Mouse (Mus musculus) heart, postnatal 14 days (tissue): ENCODE measurements around the gene Snrk. TPM values are rescaled to one million over a fixed set of nuclear protein-coding genes. Genes with fewer than 3 reads are reported as not detected.

Experiments
- DNase-seq, 2 experiments: peaks; one replicate each; pipeline ENCODE4 v3.0.0; 2021 to 2022
- intact Hi-C: fragments of 180-260 bp; cut with DNase I; formaldehyde crosslinking; loops from one replicate; pipeline ENCODE4 v1.15.1; 2025
- total RNA-seq, 2 experiments: library from RNA; stranded (reverse); gene quantifications; 2 replicates each; pipeline ENCODE4 v1.2.3; 2021

Snrk gene
- total RNA-seq, 2 experiments from 2014 or later = 173 to 206 TPM

DNA sequence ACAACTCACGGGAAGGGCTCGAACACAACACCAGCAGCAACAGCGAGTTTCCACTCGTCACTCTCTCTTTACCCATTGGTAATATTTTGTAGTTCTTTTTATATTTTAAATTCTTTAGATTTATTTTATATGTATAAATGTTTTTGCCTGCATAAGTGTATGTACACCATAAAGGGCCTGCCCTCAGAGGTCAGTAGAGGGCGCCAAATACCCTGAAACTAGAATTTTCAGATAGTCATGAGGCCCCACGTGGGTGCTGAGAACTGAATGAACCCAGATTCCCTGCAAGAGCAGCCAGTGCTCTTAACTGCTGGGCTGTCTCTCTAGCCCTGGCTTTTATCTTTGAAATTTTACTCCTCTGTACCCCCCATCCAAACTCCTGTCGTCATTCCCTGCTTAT, 87.4 kb downstream of the Snrk start:
- no peak for DNase-seq

DNA sequence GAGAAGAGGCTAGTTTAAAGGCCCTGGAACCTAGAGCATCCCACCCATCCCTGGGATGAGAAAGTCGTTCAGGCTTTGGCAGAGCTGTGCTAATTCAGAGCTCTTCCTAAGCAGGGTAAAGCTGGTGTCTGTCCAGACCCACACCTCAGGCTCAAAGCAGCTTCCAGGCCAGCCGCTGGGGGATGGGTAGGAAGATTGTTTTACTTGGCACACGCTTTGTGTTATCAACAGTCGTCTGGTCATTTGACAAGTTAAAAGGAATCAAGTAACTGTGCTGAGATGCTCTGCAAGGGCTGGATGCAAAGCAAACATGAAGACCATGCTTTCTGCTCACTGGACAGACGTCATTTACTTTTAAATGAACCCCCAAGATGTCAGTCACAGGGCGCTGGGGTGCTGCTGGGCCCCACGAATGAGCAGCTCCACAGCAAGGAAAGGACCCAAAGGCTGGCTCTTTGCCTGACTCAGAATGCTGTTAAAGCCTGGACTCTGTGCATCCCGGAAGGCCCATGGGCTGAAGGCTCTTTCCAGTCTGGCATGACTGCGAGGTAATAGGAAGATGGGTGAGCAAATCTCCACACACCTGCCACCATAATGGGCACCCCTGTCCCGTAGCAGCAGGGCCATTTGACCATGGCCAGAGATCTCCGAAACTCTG, 88.6 kb downstream of the Snrk start:
- DNase-seq = peak in 1 of 2 experiments; percentile 56
- intact Hi-C loops = no loop called here

More for the DNA sequence above, 87.4 kb downstream of the Snrk start:
- intact Hi-C loops = no loop called here

DNA sequence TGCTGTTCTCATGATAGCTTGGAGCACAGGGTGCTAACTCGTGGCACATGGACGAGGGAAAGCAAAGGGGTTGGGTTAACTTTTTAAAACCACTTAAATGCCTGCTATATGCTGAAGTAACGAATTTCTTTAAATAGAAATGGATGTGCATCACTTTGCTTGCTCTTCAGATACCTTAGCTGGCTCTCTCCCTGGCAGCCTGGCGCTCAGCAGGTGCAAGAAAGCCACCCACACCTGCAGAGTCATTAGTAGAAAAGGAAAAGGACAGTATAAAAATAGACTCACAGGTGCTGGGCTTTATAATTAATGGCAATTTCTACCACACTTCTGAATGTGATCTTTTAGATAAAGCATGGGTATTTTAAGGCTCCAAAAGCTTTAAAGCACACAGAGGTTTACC, 91.2 kb downstream of the Snrk start:
- DNase-seq = no peak
- intact Hi-C loops = no loop called here

GRCm38 (mm10) chr9:122215118-122215517, 98.1 kb downstream of the Snrk start:
- intact Hi-C loops = no loop called here
- DNase-seq = no peak

DNA sequence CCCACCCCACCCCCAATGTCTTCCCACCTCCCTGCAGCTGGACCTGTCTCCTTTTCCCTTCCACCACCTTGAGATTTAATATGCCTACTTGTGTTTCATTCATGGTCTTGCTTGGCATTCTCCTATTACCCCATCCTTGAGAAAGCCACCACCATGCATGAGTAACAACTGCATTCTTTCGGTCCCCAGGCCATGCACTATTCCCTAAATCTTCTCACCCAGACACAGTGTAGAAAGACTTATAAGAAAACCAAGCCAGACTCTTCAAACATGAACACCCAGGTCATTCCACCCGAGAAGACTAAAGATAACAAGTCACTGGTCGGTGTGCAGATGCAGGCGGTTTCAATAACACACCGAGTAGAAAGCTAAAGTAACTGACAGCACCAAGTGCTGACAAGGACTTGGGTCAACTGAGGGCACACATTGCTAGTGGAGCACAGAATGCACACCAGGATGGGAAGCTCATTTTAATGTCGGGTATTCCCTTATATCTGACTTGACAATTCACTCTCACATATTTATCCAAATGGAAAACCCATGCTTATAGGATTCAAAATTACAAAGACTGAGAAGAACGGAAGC, 100.0 kb downstream of the Snrk start:
- no peak for DNase-seq
- intact Hi-C loops = no loop called here

Other genes starting within 250 kb of the Snrk start
- 1 to 10 TPM; 2.0 to 3.4 TPM for gene Ackr2, start 218.9 kb upstream of the Snrk start, total RNA-seq
- under 1 TPM in 1 of 2 experiments, not detected in 1; 0.10 TPM for gene Cyp8b1, start 201.0 kb upstream of the Snrk start, total RNA-seq
- gene Fam198a, start 166.3 kb upstream of the Snrk start, total RNA-seq = 1 to 10 TPM; 1.7 to 1.8 TPM
- gene Pomgnt2, start 120.2 kb upstream of the Snrk start, total RNA-seq = 10 to 100 TPM in 1 of 2 experiments, 1 to 10 TPM in 1; 9.7 to 11.3 TPM
- 10 to 100 TPM; 34.4 to 35.9 TPM for gene Ano10, start 177.2 kb downstream of the Snrk start, total RNA-seq
- gene Abhd5, start 234.3 kb downstream of the Snrk start, total RNA-seq = 10 to 100 TPM; 54.4 to 58.9 TPM